Mouse (Mus musculus) myocyte (in vitro differentiated cells): ENCODE measurements around the gene Eef1a1. TPM values are rescaled to one million over a fixed set of nuclear protein-coding genes. Genes with fewer than 3 reads are reported as not detected.
"Not testable (repeated sequence)": the region's sequence is repeated elsewhere in the genome, so short reads cannot be mapped to it uniquely, and the experiment has no call there.

Source experiments
- H3K27me3 ChIP-seq: one replicate; pipeline ENCODE4 v1.6.1; 2011; ENCODE audit not compliant: control insufficient read depth, insufficient read depth, insufficient read length
- H3K36me3 ChIP-seq: one replicate; pipeline ENCODE4 v1.6.1; 2011; ENCODE audit not compliant: control insufficient read depth, insufficient read depth
- H3K4me2 ChIP-seq: one replicate; pipeline ENCODE4 v1.6.1; 2011; ENCODE audit warnings: low read depth, control low read depth
- H3K4me3 ChIP-seq: one replicate; pipeline ENCODE4 v1.5.1; 2011; ENCODE audit warnings: mild to moderate bottlenecking, control low read depth, moderate library complexity
- H3K79me2 ChIP-seq: one replicate; pipeline ENCODE4 v1.6.1; 2011; ENCODE audit not compliant: control insufficient read depth, insufficient read depth
- H3ac ChIP-seq: one replicate; pipeline ENCODE4 v1.6.1; 2011; ENCODE audit not compliant: control insufficient read depth, insufficient read length
- CEBPB ChIP-seq: IDR thresholded peaks from 2 replicates; pipeline ENCODE4 v1.6.1; 2011; ENCODE audit warnings: mild to moderate bottlenecking, moderate library complexity; ENCODE audit not compliant: poor library complexity, insufficient read depth, severe bottlenecking
- E2F4 ChIP-seq: IDR thresholded peaks from one replicate; pipeline ENCODE4 v1.6.1; 2011; ENCODE audit warnings: mild to moderate bottlenecking, control low read depth, moderate library complexity; ENCODE audit not compliant: insufficient read depth
- MAX ChIP-seq: IDR thresholded peaks from one replicate; pipeline ENCODE4 v1.6.1; 2011; ENCODE audit warnings: low read depth, mild to moderate bottlenecking, control low read depth
- MYOD1 ChIP-seq, 3 experiments: IDR thresholded peaks; one replicate each; pipeline ENCODE4 v1.6.1; 2011; ENCODE audit warnings: control low read depth in 2 of 3, low read depth in 2 of 3, mild to moderate bottlenecking in 2 of 3, moderate library complexity in 1 of 3; ENCODE audit not compliant: insufficient read length in 2 of 3, control insufficient read depth in 1 of 3
- MYOG ChIP-seq, 3 experiments: IDR thresholded peaks; one replicate each; pipeline ENCODE4 v1.6.1; 2011; ENCODE audit warnings: control low read depth in 2 of 3, low read depth in 2 of 3, mild to moderate bottlenecking in 2 of 3; ENCODE audit not compliant: insufficient read length in 2 of 3, control insufficient read depth in 1 of 3, insufficient read depth in 1 of 3
- POLR2A ChIP-seq: IDR thresholded peaks from one replicate; pipeline ENCODE4 v1.6.1; 2011; ENCODE audit warnings: low read depth, mild to moderate bottlenecking, control low read depth, moderate library complexity; ENCODE audit not compliant: insufficient read length
- POLR2AphosphoS2 ChIP-seq: IDR thresholded peaks from one replicate; pipeline ENCODE4 v1.6.1; 2011; ENCODE audit warnings: low read depth, control low read depth; ENCODE audit not compliant: insufficient read length
- REST ChIP-seq: IDR thresholded peaks from one replicate; pipeline ENCODE4 v1.6.1; 2011; ENCODE audit warnings: mild to moderate bottlenecking, control low read depth, moderate library complexity; ENCODE audit not compliant: insufficient read depth, insufficient read length
- SRF ChIP-seq: IDR thresholded peaks from one replicate; pipeline ENCODE4 v1.6.1; 2011; ENCODE audit warnings: low read depth; ENCODE audit not compliant: control insufficient read depth, insufficient read length
- TCF12 ChIP-seq: IDR thresholded peaks from one replicate; pipeline ENCODE4 v1.6.1; 2011; ENCODE audit warnings: mild to moderate bottlenecking, control low read depth; ENCODE audit not compliant: poor library complexity, insufficient read depth, severe bottlenecking
- TCF3 ChIP-seq: IDR thresholded peaks from one replicate; pipeline ENCODE4 v1.6.1; 2011; ENCODE audit warnings: low read depth, control low read depth; ENCODE audit not compliant: insufficient read length
- USF1 ChIP-seq: IDR thresholded peaks from one replicate; pipeline ENCODE4 v1.6.1; 2011; ENCODE audit warnings: low read depth, mild to moderate bottlenecking, control low read depth, moderate library complexity
- polyA plus RNA-seq: library from polyadenylated mRNA; unstranded; fragments of >200 nt; fragmentation: generic; extraction: Trizol; gene quantifications from one replicate; pipeline ENCODE4 v1.2.1, GENCODE M21; 2012; ENCODE audit warnings: missing spikeins

The Eef1a1 gene
- polyA plus RNA-seq, 1 experiment = 8,203 TPM

GRCm38 (mm10) chr9:78491169-78491568 lies 2.2 kb upstream of the Eef1a1 start:
- Histone ChIP-seq H3K4me2 (no peak overlapping the region), H3K79me2 (no peaks in the 10 kb centered on the region), H3K4me3 (no peak overlapping the region), H3K27me3 (no peaks in the 10 kb centered on the region), H3K36me3 (no peaks in the 10 kb centered on the region), H3ac (no peak overlapping the region)
- TF ChIP-seq SRF = no peak
- TF ChIP-seq REST = no peak
- TF ChIP-seq POLR2A = no peak
- TF ChIP-seq CEBPB = no peak
- no peak for TF ChIP-seq MYOG (IDR thresholded peaks at IDR 0.05; ENCODE audit: control insufficient read depth in 1 of 3, insufficient read depth in 1 of 3, insufficient read length in 2 of 3, low read depth in 2 of 3)
- no peak for TF ChIP-seq POLR2AphosphoS2
- no peak for TF ChIP-seq E2F4

- H3K4me3 ChIP-seq = peak overlapping the region; percentile 28
- H3K27me3 ChIP-seq, H3ac ChIP-seq, H3K79me2 ChIP-seq, H3K36me3 ChIP-seq: not testable (repeated sequence)
- peak overlapping the region; percentile 92 for H3K4me2 ChIP-seq
These were observed 930 bp downstream of the Eef1a1 start for GRCm38 (mm10) chr9:78488021-78488420.

- H3K27me3 ChIP-seq = no peaks in the 10 kb centered on the region
- H3K4me3 ChIP-seq = no peak overlapping the region
- no peak overlapping the region for H3ac ChIP-seq
- no peak overlapping the region for H3K4me2 ChIP-seq
- no peak for TF ChIP-seq POLR2A
- TF ChIP-seq MYOG (IDR thresholded peaks at IDR 0.05; ENCODE audit: control insufficient read depth in 1 of 3, insufficient read depth in 1 of 3, insufficient read length in 2 of 3, low read depth in 2 of 3) = no peak
- no peak for TF ChIP-seq TCF12
- no peak for TF ChIP-seq MYOD1 (IDR thresholded peaks at IDR 0.05; ENCODE audit: control insufficient read depth in 1 of 3, insufficient read length in 2 of 3, low read depth in 2 of 3)
- no peak for TF ChIP-seq REST
- TF ChIP-seq MAX = no peak
- H3K36me3 ChIP-seq = peaks cover 8% of the 10 kb centered on the region
- peaks cover 18% of the 10 kb centered on the region for H3K79me2 ChIP-seq
These were observed 4.3 kb downstream of the Eef1a1 start for GRCm38 (mm10) chr9:78484660-78485059.

GRCm38 (mm10) chr9:78482386-78482785 lies 6.6 kb downstream of the Eef1a1 start:
- peak overlapping the region; percentile 97 for H3ac ChIP-seq
- H3K4me2 ChIP-seq = peak overlapping the region; percentile 68
- H3K79me2 ChIP-seq = peaks cover 34% of the 10 kb centered on the region
- no peaks in the 10 kb centered on the region for H3K27me3 ChIP-seq
- H3K4me3 ChIP-seq = peak overlapping the region; percentile 99
- peaks cover 31% of the 10 kb centered on the region for H3K36me3 ChIP-seq
- TF ChIP-seq POLR2AphosphoS2 (no peak), USF1 (no peak), MYOD1 (IDR thresholded peaks at IDR 0.05; ENCODE audit: control insufficient read depth in 1 of 3, insufficient read length in 2 of 3, low read depth in 2 of 3) (no peak), SRF (no peak), TCF3 (no peak), REST (no peak), MYOG (IDR thresholded peaks at IDR 0.05; ENCODE audit: control insufficient read depth in 1 of 3, insufficient read depth in 1 of 3, insufficient read length in 2 of 3, low read depth in 2 of 3) (no peak)

GRCm38 (mm10) chr9:78481423-78482331 lies 7.3 kb downstream of the Eef1a1 start:
- peak overlapping the region; percentile 68 for H3K4me2 ChIP-seq
- TF ChIP-seq E2F4 = peak; percentile 23
- 0 out of 2 replicates have a peak, but pooled peaks have one; percentile 19 for TF ChIP-seq CEBPB
- peak in 1 of 3 experiments; percentile 2 for TF ChIP-seq MYOG (IDR thresholded peaks at IDR 0.05; ENCODE audit: control insufficient read depth in 1 of 3, insufficient read depth in 1 of 3, insufficient read length in 2 of 3, low read depth in 2 of 3)
- TF ChIP-seq TCF12 = no peak
- TF ChIP-seq POLR2AphosphoS2 = peak; percentile 100
- TF ChIP-seq REST = peak; percentile 43
- no peak for TF ChIP-seq TCF3
- TF ChIP-seq USF1 = no peak
- TF ChIP-seq MAX = no peak
- peak in 1 of 3 experiments; percentile 19 for TF ChIP-seq MYOD1 (IDR thresholded peaks at IDR 0.05; ENCODE audit: control insufficient read depth in 1 of 3, insufficient read length in 2 of 3, low read depth in 2 of 3)
- TF ChIP-seq POLR2A = peak; percentile 96
- TF ChIP-seq SRF = no peak
- no peaks in the 10 kb centered on the region for H3K27me3 ChIP-seq
- peak overlapping the region; percentile 99 for H3K4me3 ChIP-seq
- peak overlapping the region; percentile 97 for H3ac ChIP-seq
- peaks cover 38% of the 10 kb centered on the region for H3K36me3 ChIP-seq
- H3K79me2 ChIP-seq = peaks cover 34% of the 10 kb centered on the region
